Mouse (Mus musculus) myocyte (in vitro differentiated cells): ENCODE results near the gene Olfr1138.

Experiments used
- CEBPB ChIP-seq: IDR thresholded peaks from 2 replicates; pipeline ENCODE4 v1.6.1; 2011; ENCODE audit warnings: mild to moderate bottlenecking, moderate library complexity; ENCODE audit not compliant: poor library complexity, insufficient read depth, severe bottlenecking
- E2F4 ChIP-seq: IDR thresholded peaks from one replicate; pipeline ENCODE4 v1.6.1; 2011; ENCODE audit warnings: mild to moderate bottlenecking, control low read depth, moderate library complexity; ENCODE audit not compliant: insufficient read depth
- MAX ChIP-seq: IDR thresholded peaks from one replicate; pipeline ENCODE4 v1.6.1; 2011; ENCODE audit warnings: low read depth, mild to moderate bottlenecking, control low read depth
- MYOD1 ChIP-seq, 3 experiments: IDR thresholded peaks; one replicate each; pipeline ENCODE4 v1.6.1; 2011; ENCODE audit warnings: control low read depth in 2 of 3, low read depth in 2 of 3, mild to moderate bottlenecking in 2 of 3, moderate library complexity in 1 of 3; ENCODE audit not compliant: insufficient read length in 2 of 3, control insufficient read depth in 1 of 3
- MYOG ChIP-seq, 3 experiments: IDR thresholded peaks; one replicate each; pipeline ENCODE4 v1.6.1; 2011; ENCODE audit warnings: control low read depth in 2 of 3, low read depth in 2 of 3, mild to moderate bottlenecking in 2 of 3; ENCODE audit not compliant: insufficient read length in 2 of 3, control insufficient read depth in 1 of 3, insufficient read depth in 1 of 3
- POLR2A ChIP-seq: IDR thresholded peaks from one replicate; pipeline ENCODE4 v1.6.1; 2011; ENCODE audit warnings: low read depth, mild to moderate bottlenecking, control low read depth, moderate library complexity; ENCODE audit not compliant: insufficient read length
- POLR2AphosphoS2 ChIP-seq: IDR thresholded peaks from one replicate; pipeline ENCODE4 v1.6.1; 2011; ENCODE audit warnings: low read depth, control low read depth; ENCODE audit not compliant: insufficient read length
- REST ChIP-seq: IDR thresholded peaks from one replicate; pipeline ENCODE4 v1.6.1; 2011; ENCODE audit warnings: mild to moderate bottlenecking, control low read depth, moderate library complexity; ENCODE audit not compliant: insufficient read depth, insufficient read length
- SRF ChIP-seq: IDR thresholded peaks from one replicate; pipeline ENCODE4 v1.6.1; 2011; ENCODE audit warnings: low read depth; ENCODE audit not compliant: control insufficient read depth, insufficient read length
- TCF12 ChIP-seq: IDR thresholded peaks from one replicate; pipeline ENCODE4 v1.6.1; 2011; ENCODE audit warnings: mild to moderate bottlenecking, control low read depth; ENCODE audit not compliant: poor library complexity, insufficient read depth, severe bottlenecking
- TCF3 ChIP-seq: IDR thresholded peaks from one replicate; pipeline ENCODE4 v1.6.1; 2011; ENCODE audit warnings: low read depth, control low read depth; ENCODE audit not compliant: insufficient read length
- USF1 ChIP-seq: IDR thresholded peaks from one replicate; pipeline ENCODE4 v1.6.1; 2011; ENCODE audit warnings: low read depth, mild to moderate bottlenecking, control low read depth, moderate library complexity

GRCm38 (mm10) chr2:87779183-87779582 lies 39.4 kb upstream of the Olfr1138 start, which contains the start of gene Olfr152:
- no peak for TF ChIP-seq MAX
- no peak for TF ChIP-seq MYOG (IDR thresholded peaks at IDR 0.05; ENCODE audit: control insufficient read depth in 1 of 3, insufficient read depth in 1 of 3, insufficient read length in 2 of 3, low read depth in 2 of 3)
- no peak for TF ChIP-seq REST
- no peak for TF ChIP-seq POLR2A
- no peak for TF ChIP-seq USF1
- no peak for TF ChIP-seq SRF
- no peak for TF ChIP-seq TCF12
- TF ChIP-seq MYOD1 (IDR thresholded peaks at IDR 0.05; ENCODE audit: control insufficient read depth in 1 of 3, insufficient read length in 2 of 3, low read depth in 2 of 3), result no peak
- no peak for TF ChIP-seq CEBPB
- no peak for TF ChIP-seq E2F4
- no peak for TF ChIP-seq POLR2AphosphoS2
- no peak for TF ChIP-seq TCF3
